16 mouse cellular contexts compared by ENCODE assay signal in genomic region chr7:67543641-67544040, GRCm38 (mm10).
"Had no signal": no experiment of that assay in that cellular context is flagged by ENCODE, and none has a peak within 500 bp of the region (broad histone marks: within the 10 kb centered on the region; RNA-seq: fewer than 3 reads in every experiment).

No protein-coding gene starts in this region.

- H3K4me3 ChIP-seq: kidney, embryonic 15.5 days; limb, embryonic 15.5 days; liver, embryonic 12.5 days; midbrain, embryonic 10.5 days; neural tube, embryonic 12.5 days had no signal

- ATAC-seq: liver, embryonic 12.5 days had no signal

- H3K27ac ChIP-seq: kidney, embryonic 15.5 days; limb, embryonic 15.5 days; liver, embryonic 12.5 days; midbrain, embryonic 10.5 days; neural tube, embryonic 12.5 days had no signal

- DNase-seq: kidney, adult 2 months; kidney, postnatal 14 days; layer of hippocampus, adult 9-11 months; layer of hippocampus, postnatal 36 days; lung, embryonic 14.5 days; lung, postnatal 10 days; lung, postnatal 4 days; midbrain, embryonic 14.5 days; right cerebral cortex, postnatal 25 days; thymus, adult 2 months; thymus, postnatal 25 days had no signal

- H3K4me1 ChIP-seq: kidney, embryonic 15.5 days; limb, embryonic 15.5 days; liver, embryonic 12.5 days; neural tube, embryonic 12.5 days had no signal

- H3K27me3 ChIP-seq: kidney, embryonic 15.5 days; limb, embryonic 15.5 days; liver, embryonic 12.5 days; neural tube, embryonic 12.5 days had no signal
